Mouse (Mus musculus) G1E (cell line): ENCODE measurements around the gene Slc22a23. TPM values are rescaled to one million over a fixed set of nuclear protein-coding genes. Genes with fewer than 3 reads are reported as not detected.

Experiments
- ATAC-seq: 2 replicates; pipeline ENCODE4 v1.8.0; 2016; ENCODE audit warnings: mild to moderate bottlenecking; ENCODE audit not compliant: insufficient number of reproducible peaks, poor library complexity, low FRiP score, severe bottlenecking; ENCODE audit errors: extremely low read depth
- DNase-seq: peaks from one replicate; pipeline ENCODE4 v3.0.0; 2012; ENCODE audit warnings: low spot score
- H3K27me3 ChIP-seq: 2 replicates; pipeline ENCODE4 v1.6.1; 2012; ENCODE audit warnings: mild to moderate bottlenecking, low read length, inconsistent platforms; ENCODE audit not compliant: insufficient read depth
- H3K36me3 ChIP-seq: replicated peaks from 2 replicates; pipeline ENCODE3; 2012; ENCODE audit warnings: mild to moderate bottlenecking, inconsistent platforms
- H3K4me1 ChIP-seq: 2 replicates; pipeline ENCODE4 v1.6.1; 2012; ENCODE audit warnings: low read depth, low read length, inconsistent platforms, mixed read lengths; ENCODE audit not compliant: insufficient read depth
- H3K4me3 ChIP-seq: 2 replicates; pipeline ENCODE4 v1.5.1; 2012; ENCODE audit warnings: low read depth, mild to moderate bottlenecking, inconsistent platforms, low read length, moderate library complexity, mixed read lengths
- H3K9me3 ChIP-seq: replicated peaks from 2 replicates; pipeline ENCODE4 v1.6.1; 2012; ENCODE audit warnings: inconsistent platforms
- CTCF ChIP-seq: IDR thresholded peaks from 2 replicates; pipeline ENCODE4 v1.5.1; 2012; ENCODE audit warnings: low read depth, low read length, inconsistent platforms, mixed read lengths
- GATA1 ChIP-seq: IDR thresholded peaks from 2 replicates; pipeline ENCODE4 v1.6.1; 2012; ENCODE audit warnings: borderline replicate concordance, low read length, inconsistent platforms, mixed read lengths
- GATA2 ChIP-seq: IDR thresholded peaks from 2 replicates; pipeline ENCODE4 v1.6.1; 2012; ENCODE audit warnings: low read depth, low read length, inconsistent platforms, borderline replicate concordance
- POLR2AphosphoS5 ChIP-seq: IDR thresholded peaks from 2 replicates; pipeline ENCODE4 v1.6.1; 2012; ENCODE audit warnings: low read depth, low read length, inconsistent platforms; ENCODE audit not compliant: insufficient replicate concordance
- TAL1 ChIP-seq: conservative IDR thresholded peaks from 2 replicates; pipeline ENCODE4 v1.6.1; 2012; ENCODE audit warnings: low read depth, low read length, inconsistent platforms, mixed read lengths
- polyA plus RNA-seq: library from polyadenylated mRNA; stranded (reverse); fragments of >175 nt; gene quantifications from 2 replicates; pipeline ENCODE4 v1.2.3, GENCODE M21; 2012
- total RNA-seq, 2 experiments: library from RNA; stranded (forward) in 1 of 2; stranded (reverse) in 1 of 2; fragments of 200-1000 nt in 1 of 2; fragments of >200 nt in 1 of 2; fragmentation: Nextera tagmentation in 1 of 2; gene quantifications; 2 replicates each; pipeline ENCODE4 v1.2.3; 2014 to 2017

Slc22a23 gene
- total and polyA plus RNA-seq, 3 experiments: 18.0 to 68.0 (median 43.8) TPM

GRCm38 (mm10) chr13:34132299-34132698 is 212.7 kb downstream of the Slc22a23 start:
- no peak overlapping the region for H3K4me3 ChIP-seq
- no peaks in the 10 kb centered on the region for H3K9me3 ChIP-seq
- ATAC-seq (no peak), DNase-seq (no peak)
- H3K27me3 ChIP-seq: peaks cover 56% of the 10 kb centered on the region
- H3K36me3 ChIP-seq: no peaks in the 10 kb centered on the region
- no peak for TF ChIP-seq GATA2
- TF ChIP-seq CTCF: no peak
- no peak for TF ChIP-seq GATA1
- TF ChIP-seq TAL1: no peak
- no peak for TF ChIP-seq POLR2AphosphoS5
- peaks cover 36% of the 10 kb centered on the region for H3K4me1 ChIP-seq

- Histone ChIP-seq H3K9me3 (no peaks in the 10 kb centered on the region), H3K4me1 (peaks cover 36% of the 10 kb centered on the region), H3K36me3 (no peaks in the 10 kb centered on the region), H3K27me3 (peaks cover 50% of the 10 kb centered on the region), H3K4me3 (no peak overlapping the region)
- TF ChIP-seq GATA1 (no peak), POLR2AphosphoS5 (no peak), CTCF (no peak), GATA2 (no peak), TAL1 (no peak)
- ATAC-seq: no peak
- no peak for DNase-seq
These were observed 213.3 kb downstream of the Slc22a23 start for GRCm38 (mm10) chr13:34131708-34132060.

- Histone ChIP-seq H3K4me1 (peaks cover 36% of the 10 kb centered on the region), H3K4me3 (peak overlapping the region; percentile 50; the same call in 1 of the 2 replicates)
- peak; percentile 60 for ATAC-seq
These were observed 213.8 kb downstream of the Slc22a23 start for GRCm38 (mm10) chr13:34131011-34131707.

GRCm38 (mm10) chr13:34130226-34130731 is 214.7 kb downstream of the Slc22a23 start, which contains the start of gene Tubb2b:
Tubb2b (minus strand) TSS chr13:34130466.
- no peaks in the 10 kb centered on the region for H3K9me3 ChIP-seq
- H3K4me3 ChIP-seq: peak within 1 kb of the TSS; percentile 75
- DNase-seq (peak; percentile 83), ATAC-seq (peak; percentile 69)
- no peak for TF ChIP-seq GATA2
- TF ChIP-seq GATA1: no peak
- TF ChIP-seq POLR2AphosphoS5: no peak
- no peak for TF ChIP-seq TAL1
- no peak for TF ChIP-seq CTCF
- no peaks in the 10 kb centered on the region for H3K36me3 ChIP-seq
- H3K27me3 ChIP-seq: peaks cover 47% of the 10 kb centered on the region
- peaks cover 36% of the 10 kb centered on the region for H3K4me1 ChIP-seq

More at GRCm38 (mm10) chr13:34131011-34131707, 213.8 kb downstream of the Slc22a23 start:
- TF ChIP-seq TAL1: no peak
- no peak for TF ChIP-seq GATA1
- no peak for TF ChIP-seq CTCF
- no peak for TF ChIP-seq POLR2AphosphoS5
- no peak for TF ChIP-seq GATA2
- H3K27me3 ChIP-seq: peaks cover 47% of the 10 kb centered on the region
- peak; percentile 44 for DNase-seq
- no peaks in the 10 kb centered on the region for H3K36me3 ChIP-seq
- H3K9me3 ChIP-seq: no peaks in the 10 kb centered on the region

GRCm38 (mm10) chr13:34129485-34130225 is 215.3 kb downstream of the Slc22a23 start:
- ATAC-seq: no peak
- peak; percentile 47 for DNase-seq
- peak overlapping the region; percentile 75 for H3K4me3 ChIP-seq
- peaks cover 36% of the 10 kb centered on the region for H3K4me1 ChIP-seq
- TF ChIP-seq TAL1 (no peak), GATA2 (no peak), POLR2AphosphoS5 (no peak), GATA1 (no peak), CTCF (no peak)
- H3K27me3 ChIP-seq: peaks cover 46% of the 10 kb centered on the region
- no peaks in the 10 kb centered on the region for H3K36me3 ChIP-seq
- no peaks in the 10 kb centered on the region for H3K9me3 ChIP-seq

Other genes starting within 250 kb of the Slc22a23 start
- gene Tubb2b, start 214.7 kb downstream of the Slc22a23 start, total RNA-seq (2014; fragmentation: Nextera tagmentation): 3.5 and 4.0 TPM in 2 replicates
- 9.7 and 15.9 TPM in 2 replicates for gene Tubb2b, start 214.7 kb downstream of the Slc22a23 start, total RNA-seq (2017)
- 2.6 and 3.8 TPM in 2 replicates for gene Tubb2b, start 214.7 kb downstream of the Slc22a23 start, polyA plus RNA-seq
- 5.9 and 13.4 TPM in 2 replicates for gene Psmg4, start 182.2 kb downstream of the Slc22a23 start, total RNA-seq (2014; fragmentation: Nextera tagmentation)
- 126 and 143 TPM in 2 replicates for gene Psmg4, start 182.2 kb downstream of the Slc22a23 start, total RNA-seq (2017)
- 22.7 and 38.1 TPM in 2 replicates for gene Psmg4, start 182.2 kb downstream of the Slc22a23 start, polyA plus RNA-seq